Mouse (Mus musculus): ENCODE measurements around the gene Gpatch1.

DNA sequence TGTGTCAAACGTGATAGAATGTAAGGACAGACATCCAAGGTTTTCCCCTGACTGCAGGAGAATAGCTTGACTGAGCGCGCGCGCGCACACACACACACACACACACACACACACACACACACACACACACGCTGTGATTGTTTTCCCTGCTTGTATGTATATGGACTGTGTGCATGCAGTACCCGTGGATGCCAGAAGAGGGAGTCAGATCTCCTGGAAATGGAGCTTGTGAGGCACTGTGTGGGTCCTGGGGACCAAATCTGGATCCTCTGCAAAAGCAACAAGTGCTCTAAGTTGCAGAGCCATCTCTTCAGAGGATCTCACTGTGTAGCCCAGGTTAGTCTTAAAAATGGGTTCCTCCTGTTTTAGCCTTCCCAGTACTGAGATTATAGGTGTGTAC is 58.9 kb downstream of the Gpatch1 start:
- TF ChIP-seq POLR2A (IDR thresholded peaks at IDR 0.05; ENCODE audit: borderline replicate concordance, extremely low read depth, insufficient read depth, insufficient read length, poor library complexity, severe bottlenecking) (no peak), CTCF (IDR thresholded peaks at IDR 0.05; ENCODE audit: borderline replicate concordance, extremely low read depth, insufficient read depth, insufficient read length) (peak; percentile 43; the same call in 1 of the 2 replicates)

Measured in brain, embryonic 14.5 days (tissue).